ENCODE assay signal across 8 mouse cellular contexts in genomic region chr4:40134468-40135102, GRCm38 (mm10). TPM values are rescaled to one million over a fixed set of nuclear protein-coding genes. Genes with fewer than 3 reads are reported as not detected.
A peak's percentile ranks its signal among the peaks of the same experiment; 100 is the strongest.
DNase-seq lines count a peak whose midpoint lies in the region; ATAC-seq and TF ChIP-seq lines count a peak whose summit lies in the region.

No protein-coding gene starts in this region.

- no peak overlapping the region for H3K4me3 ChIP-seq in hindbrain, embryonic 16.5 days (ENCODE audit: low read length)

- POLR2A ChIA-PET in Patski (lab: Charles Lee): no interaction called here

- in situ Hi-C loops in Patski (cut with MboI; ENCODE audit: low pct_unique_long_range_greater_than_20kb): no loop called here

- H3K4me2 ChIP-seq in hindbrain, embryonic 16.5 days (ENCODE audit: low read length): 0 out of 2 replicates have a peak overlapping the region, but pooled peaks have one; percentile 15

- H3K36me3 ChIP-seq in hindbrain, embryonic 16.5 days (ENCODE audit: control insufficient read depth, insufficient read depth, low read length): no peaks in the 10 kb centered on the region

- no peak overlapping the region for H3K9ac ChIP-seq in hindbrain, embryonic 16.5 days (ENCODE audit: low read depth, low read length)

- H3K9me3 ChIP-seq in hindbrain, embryonic 16.5 days (ENCODE audit: control insufficient read depth, low read length): no peaks in the 10 kb centered on the region

- no peaks in the 10 kb centered on the region for H3K27me3 ChIP-seq in Patski
- H3K27me3 ChIP-seq in hindbrain, embryonic 16.5 days (replicated peaks; ENCODE audit: control insufficient read depth, insufficient read depth, low read length): no peaks in the 10 kb centered on the region

- no peak for TF ChIP-seq CTCF in Patski (IDR thresholded peaks at IDR 0.05)

- no peaks in the 10 kb centered on the region for H3K4me1 ChIP-seq in hindbrain, embryonic 16.5 days (ENCODE audit: control insufficient read depth, insufficient read depth, low read depth, low read length)

- 20% methylated on average over 9 of the region's 9 CpGs for WGBS in hindbrain, embryonic 16.5 days

- ATAC-seq in Patski: peak; percentile 65
- peak; percentile 78 for ATAC-seq in hindbrain, embryonic 16.5 days

- no peak overlapping the region for H3K27ac ChIP-seq in hindbrain, embryonic 16.5 days (ENCODE audit: low read depth, low read length)

- CTCF ChIA-PET in Patski (lab: Charles Lee): interaction anchor here (1.0 to 4.1 kb wide), 7 partner anchors 9 to 200 kb away, joined by 3 to 14 read pairs (median 3); no protein-coding TSS in a partner anchor

- peak; percentile 17 for DNase-seq in Patski (ENCODE audit: low read depth, low spot score)
- DNase-seq in cerebellum, adult 9-11 months: peak; percentile 48
- peak; percentile 73 to 78 for DNase-seq in frontal cortex, postnatal 25 days (ENCODE audit: low spot score in 2 of 2)
- DNase-seq in layer of hippocampus, postnatal 25 days (ENCODE audit: extremely low spot score in 1 of 2, low spot score in 1 of 2): peak; percentile 47 to 86
- peak; percentile 73 to 81 for DNase-seq in lung, postnatal 4 days
- peak; percentile 83 to 88 for DNase-seq in right cerebral cortex, adult 2 months (ENCODE audit: low spot score in 2 of 2)
- DNase-seq in urinary bladder, postnatal 10 days (ENCODE audit: low spot score): peak; percentile 31

RNA-seq across cellular contexts. Expression of gene Aco1, which starts 8.3 kb away (rescaled TPM):
- polyA plus RNA-seq in Patski (2021): 49.8 TPM
- 45.3 and 49.4 TPM in 2 replicates for polyA plus RNA-seq in hindbrain, embryonic 16.5 days (2015; fragmentation: Nextera tagmentation; extraction: Ambion mirVana)
- 10 to 100 TPM; 30.9 to 34.8 TPM for total RNA-seq in layer of hippocampus, postnatal 25 days (2021)

Comparison
In these comparisons a context has a peak if more than half of its experiments do, and no peak if none do; other contexts are left out.
1. DNase-seq: peak in every context shown above with its lines; median percentile 86 in right cerebral cortex, adult 2 months; 77 in lung, postnatal 4 days; 76 in frontal cortex, postnatal 25 days; 66 in layer of hippocampus, postnatal 25 days; 48 in cerebellum, adult 9-11 months; 31 in urinary bladder, postnatal 10 days; 17 in Patski.